1 mouse cellular context compared by ENCODE assay signal in genomic region chr15:62457990-62458389, GRCm38 (mm10).
TF ChIP-seq lines count a peak whose summit lies in the region.

No protein-coding gene starts in this region.

TF ChIP-seq in CH12.LX, 34 proteins besides CTCF, POLR2A, EP300 and RAD21 (continued from another document):
- TF ChIP-seq ZNF384 (IDR thresholded peaks at IDR 0.05; ENCODE audit: low read depth, low read length) (peak; percentile 48), NRF1 (IDR thresholded peaks at IDR 0.05; ENCODE audit: low read depth, low read length) (peak; percentile 29; the same call in 1 of the 2 replicates), UBTF (IDR thresholded peaks at IDR 0.05; ENCODE audit: low read depth, low read length) (no peak), HCFC1 (IDR thresholded peaks at IDR 0.05; ENCODE audit: low read depth, low read length) (no peak), TCF12 (IDR thresholded peaks at IDR 0.05; ENCODE audit: low read depth, low read length) (peak; percentile 96), ZC3H11A (IDR thresholded peaks at IDR 0.05; ENCODE audit: low read depth, low read length) (no peak), USF1 (IDR thresholded peaks at IDR 0.05; ENCODE audit: low read depth, low read length) (no peak), MXI1 (IDR thresholded peaks at IDR 0.05; ENCODE audit: low read depth, low read length) (peak; percentile 48; the same call in 1 of the 2 replicates), SMC3 (IDR thresholded peaks at IDR 0.05; ENCODE audit: low read depth, low read length) (peak; percentile 37), CHD2 (IDR thresholded peaks at IDR 0.05; ENCODE audit: low read length) (peak; percentile 92), JUN (IDR thresholded peaks at IDR 0.05; ENCODE audit: insufficient read depth, low read depth, low read length) (peak; percentile 59), RCOR1 (conservative IDR thresholded peaks at IDR 0.05; ENCODE audit: low read depth, low read length) (peak; percentile 58; the same call in 1 of the 2 replicates), GABPA (IDR thresholded peaks at IDR 0.05; ENCODE audit: insufficient replicate concordance, low read depth, low read length) (no peak), IRF4 (IDR thresholded peaks at IDR 0.05; ENCODE audit: low read depth, low read length) (peak; percentile 91), ZMIZ1 (IDR thresholded peaks at IDR 0.05; ENCODE audit: low read depth, low read length) (no peak), MAFK (IDR thresholded peaks at IDR 0.05; ENCODE audit: insufficient replicate concordance, low read length) (0 out of 2 replicates have a peak, but pooled peaks have one; percentile 46), CHD1 (IDR thresholded peaks at IDR 0.05; ENCODE audit: low read depth, low read length) (no peak), MYC (IDR thresholded peaks at IDR 0.05; ENCODE audit: low read depth, low read length) (peak; percentile 93), TBP (conservative IDR thresholded peaks at IDR 0.05; ENCODE audit: low read depth, low read length) (no peak), BHLHE40 (IDR thresholded peaks at IDR 0.05; ENCODE audit: low read depth, low read length) (peak; percentile 84), USF2 (conservative IDR thresholded peaks at IDR 0.05; ENCODE audit: low read depth, low read length) (no peak), ETS1 (conservative IDR thresholded peaks at IDR 0.05; ENCODE audit: low read depth, low read length) (peak; percentile 95), MAX (IDR thresholded peaks at IDR 0.05; ENCODE audit: low read length) (no peak; the same call in 1 of the 2 replicates), SIN3A (IDR thresholded peaks at IDR 0.05; ENCODE audit: low read length) (peak; percentile 84), PAX5 (IDR thresholded peaks at IDR 0.05; ENCODE audit: low read length) (no peak), NELFE (IDR thresholded peaks at IDR 0.05; ENCODE audit: low read depth, low read length) (no peak)
